Mouse (Mus musculus): ENCODE measurements around the gene Grb2.

- TF ChIP-seq CTCF (IDR thresholded peaks at IDR 0.05; ENCODE audit: low read depth) (no peak), EP300 (IDR thresholded peaks at IDR 0.05; ENCODE audit: low read depth) (no peak)
These were observed 71.4 kb downstream of the Grb2 start for GRCm38 (mm10) chr11:115636960-115637359.

All from liver, embryonic 14.5 days (tissue).